Mouse (Mus musculus) embryonic fibroblast, embryonic 13.5 days (primary cell): ENCODE results near the gene Rhot1. TPM values are rescaled to one million over a fixed set of nuclear protein-coding genes. Genes with fewer than 3 reads are reported as not detected.

ENCODE experiments used
- H3K27ac ChIP-seq: 2 replicates; pipeline ENCODE4 v1.5.1; 2012; ENCODE audit warnings: low read length, control low read depth, inconsistent platforms; ENCODE audit not compliant: insufficient read depth
- H3K4me1 ChIP-seq: 2 replicates; pipeline ENCODE4 v1.6.1; 2011; ENCODE audit warnings: low read length; ENCODE audit not compliant: control insufficient read depth, insufficient read depth
- H3K4me3 ChIP-seq: 2 replicates; pipeline ENCODE4 v1.5.1; 2011; ENCODE audit warnings: mild to moderate bottlenecking, control low read depth, low read length; ENCODE audit not compliant: insufficient read depth
- CTCF ChIP-seq: IDR thresholded peaks from 2 replicates; pipeline ENCODE4 v1.5.1; 2011; ENCODE audit warnings: mild to moderate bottlenecking, control low read depth, low read length, moderate library complexity, borderline replicate concordance; ENCODE audit not compliant: insufficient read depth
- POLR2A ChIP-seq: IDR thresholded peaks from 2 replicates; pipeline ENCODE4 v1.6.1; 2011; ENCODE audit warnings: low read depth, mild to moderate bottlenecking, control low read depth, low read length, moderate library complexity
- polyA plus RNA-seq: library from polyadenylated mRNA; stranded (reverse); fragments of >200 nt; gene quantifications from 2 replicates; pipeline ENCODE4 v1.2.4, GENCODE M21; 2011; ENCODE audit warnings: low read depth; ENCODE audit not compliant: missing spikeins, insufficient read length

Gene Rhot1
- polyA plus RNA-seq, 1 experiment = 65.6 TPM

GRCm38 (mm10) chr11:80315743-80316639 is 107.2 kb downstream of the Rhot1 start:
- Histone ChIP-seq H3K27ac (no peak overlapping the region), H3K4me1 (no peaks in the 10 kb centered on the region), H3K4me3 (no peak overlapping the region)
- TF ChIP-seq POLR2A (no peak), CTCF (no peak)

Other genes with a start within 250 kb of the Rhot1 start
- 34.9 and 38.4 TPM in 2 replicates for gene Utp6, start 246.6 kb upstream of the Rhot1 start, polyA plus RNA-seq
- gene Suz12, start 215.9 kb upstream of the Rhot1 start, polyA plus RNA-seq = 50.9 and 63.6 TPM in 2 replicates
- 20.7 and 27.2 TPM in 2 replicates for gene Crlf3, start 128.0 kb upstream of the Rhot1 start, polyA plus RNA-seq
- 7.4 and 11.4 TPM in 2 replicates for gene Atad5, start 119.6 kb upstream of the Rhot1 start, polyA plus RNA-seq
- 13.9 and 16.6 TPM in 2 replicates for gene Tefm, start 66.8 kb upstream of the Rhot1 start, polyA plus RNA-seq
- gene Adap2, start 54.9 kb upstream of the Rhot1 start, polyA plus RNA-seq = not detected in 2 replicates
- gene Rnf135, start 25.2 kb upstream of the Rhot1 start, polyA plus RNA-seq = 7.5 and 8.0 TPM in 2 replicates
- 1.3 and 1.8 TPM in 2 replicates for gene Rhbdl3, start 91.9 kb downstream of the Rhot1 start, polyA plus RNA-seq
- 27.0 and 38.4 TPM in 2 replicates for gene 5730455P16Rik, start 169.0 kb downstream of the Rhot1 start, polyA plus RNA-seq
- 178 and 208 TPM in 2 replicates for gene Zfp207, start 174.3 kb downstream of the Rhot1 start, polyA plus RNA-seq
- 131 and 170 TPM in 2 replicates for gene Psmd11, start 219.6 kb downstream of the Rhot1 start, polyA plus RNA-seq